Mouse (Mus musculus): ENCODE data around the gene Nrxn1. TPM values are rescaled to one million over a fixed set of nuclear protein-coding genes. Genes with fewer than 3 reads are reported as not detected.

Gene Nrxn1
- total and polyA plus RNA-seq, 3 experiments = not detected

GRCm38 (mm10) chr17:90435836-90436235 is 657.0 kb downstream of the Nrxn1 start:
- H3K79me2 ChIP-seq (ENCODE audit: control insufficient read depth, insufficient read depth, low read length, poor library complexity) = no peaks in the 10 kb centered on the region
- H3K27ac ChIP-seq (ENCODE audit: control insufficient read depth, low read depth, low read length) = no peak overlapping the region
- H3K4me3 ChIP-seq (ENCODE audit: control insufficient read depth in 1 of 2, insufficient read depth in 1 of 2, low read depth in 2 of 2, low read length in 2 of 2) = no peak overlapping the region
- no peak for TF ChIP-seq USF1 (IDR thresholded peaks at IDR 0.05; ENCODE audit: low read depth, low read length)
- no peak for TF ChIP-seq GATA1 (IDR thresholded peaks at IDR 0.05; ENCODE audit: low read depth, low read length)
- no peak for TF ChIP-seq MAZ (IDR thresholded peaks at IDR 0.05; ENCODE audit: low read depth, low read length)
- no peak for TF ChIP-seq GABPA (IDR thresholded peaks at IDR 0.05; ENCODE audit: low read depth, low read length)
- TF ChIP-seq CHD2 (IDR thresholded peaks at IDR 0.05; ENCODE audit: low read length) = no peak
- no peak for TF ChIP-seq USF2 (IDR thresholded peaks at IDR 0.05; ENCODE audit: borderline replicate concordance in 1 of 2, insufficient read depth in 1 of 2, low read depth in 1 of 2, low read length in 2 of 2)
- no peak for TF ChIP-seq TBP (IDR thresholded peaks at IDR 0.05; ENCODE audit: low read depth, low read length)
- no peak for TF ChIP-seq RCOR1 (IDR thresholded peaks at IDR 0.05; ENCODE audit: low read depth, low read length)
- TF ChIP-seq RAD21 (IDR thresholded peaks at IDR 0.05; ENCODE audit: low read depth, low read length) = no peak
- H3K9me3 ChIP-seq (replicated peaks; ENCODE audit: insufficient read depth, low read length) = no peaks in the 10 kb centered on the region
- H3K27me3 ChIP-seq (ENCODE audit: control insufficient read depth in 1 of 2, insufficient read depth in 2 of 2, low read length in 2 of 2) = no peaks in the 10 kb centered on the region
- H3K9ac ChIP-seq (ENCODE audit: control insufficient read depth, low read depth, low read length, poor library complexity, severe bottlenecking) = no peak overlapping the region
- no peaks in the 10 kb centered on the region for H3K36me3 ChIP-seq (ENCODE audit: control insufficient read depth in 1 of 2, insufficient read depth in 2 of 2, low read length in 2 of 2)
- H3K4me1 ChIP-seq (ENCODE audit: control insufficient read depth in 1 of 2, insufficient read depth in 2 of 2, low read length in 2 of 2) = no peaks in the 10 kb centered on the region
- DNase-seq (ENCODE audit: low read depth, low spot score) = no peak

- Histone ChIP-seq H3K4me3 (ENCODE audit: control insufficient read depth in 1 of 2, insufficient read depth in 1 of 2, low read depth in 2 of 2, low read length in 2 of 2) (no peak overlapping the region), H3K36me3 (ENCODE audit: control insufficient read depth in 1 of 2, insufficient read depth in 2 of 2, low read length in 2 of 2) (no peaks in the 10 kb centered on the region), H3K9ac (ENCODE audit: control insufficient read depth, low read depth, low read length, poor library complexity, severe bottlenecking) (no peak overlapping the region), H3K27me3 (ENCODE audit: control insufficient read depth in 1 of 2, insufficient read depth in 2 of 2, low read length in 2 of 2) (no peaks in the 10 kb centered on the region), H3K79me2 (ENCODE audit: control insufficient read depth, insufficient read depth, low read length, poor library complexity) (no peaks in the 10 kb centered on the region), H3K27ac (ENCODE audit: control insufficient read depth, low read depth, low read length) (no peak overlapping the region), H3K9me3 (replicated peaks; ENCODE audit: insufficient read depth, low read length) (no peaks in the 10 kb centered on the region), H3K4me1 (ENCODE audit: control insufficient read depth in 1 of 2, insufficient read depth in 2 of 2, low read length in 2 of 2) (no peaks in the 10 kb centered on the region)
- no peak for DNase-seq (ENCODE audit: low read depth, low spot score)
- TF ChIP-seq JUND (IDR thresholded peaks at IDR 0.05; ENCODE audit: low read depth, low read length) (no peak), ETS1 (IDR thresholded peaks at IDR 0.05; ENCODE audit: low read depth, low read length) (no peak), HCFC1 (IDR thresholded peaks at IDR 0.05; ENCODE audit: low read depth, low read length) (no peak), CHD2 (IDR thresholded peaks at IDR 0.05; ENCODE audit: low read length) (no peak), CTCF (IDR thresholded peaks at IDR 0.05 in 2 of 3, conservative IDR thresholded peaks at IDR 0.05 in 1 of 3; ENCODE audit: control insufficient read depth in 1 of 3, insufficient read depth in 1 of 3, low read depth in 2 of 3, low read length in 3 of 3, poor library complexity in 1 of 3, severe bottlenecking in 1 of 3) (no peak), POLR2AphosphoS5 (IDR thresholded peaks at IDR 0.05; ENCODE audit: borderline replicate concordance, low read depth, low read length) (no peak), GATA1 (IDR thresholded peaks at IDR 0.05; ENCODE audit: low read depth, low read length) (no peak), E2F4 (IDR thresholded peaks at IDR 0.05; ENCODE audit: borderline replicate concordance, low read depth, low read length) (no peak), TAL1 (IDR thresholded peaks at IDR 0.05; ENCODE audit: low read length) (no peak), POLR2AphosphoS2 (IDR thresholded peaks at IDR 0.05; ENCODE audit: low read length) (no peak), UBTF (IDR thresholded peaks at IDR 0.05; ENCODE audit: borderline replicate concordance, insufficient read depth, low read depth, low read length) (no peak), ZMIZ1 (IDR thresholded peaks at IDR 0.05; ENCODE audit: low read depth, low read length) (no peak), MEF2A (IDR thresholded peaks at IDR 0.05; ENCODE audit: extremely low read depth, insufficient replicate concordance, low read depth, low read length, poor library complexity, severe bottlenecking) (no peak), POLR2A (IDR thresholded peaks at IDR 0.05; ENCODE audit: control insufficient read depth in 1 of 2, insufficient read depth in 1 of 2, low read depth in 1 of 2, low read length in 2 of 2, poor library complexity in 1 of 2) (no peak), ELF1 (IDR thresholded peaks at IDR 0.05; ENCODE audit: low read depth, low read length) (no peak), NELFE (IDR thresholded peaks at IDR 0.05; ENCODE audit: low read depth, low read length) (no peak), MXI1 (IDR thresholded peaks at IDR 0.05; ENCODE audit: low read depth, low read length) (no peak)
Observed at GRCm38 (mm10) chr17:90435371-90435770, 657.5 kb downstream of the Nrxn1 start.

All from MEL (cell line).